Mouse (Mus musculus): ENCODE results near the gene Arhgap31.
A peak's percentile ranks its signal among the peaks of the same experiment; 100 is the strongest.
"Not testable (repeated sequence)": the region's sequence is repeated elsewhere in the genome, so short reads cannot be mapped to it uniquely, and the experiment has no call there.

Arhgap31 gene

DNA sequence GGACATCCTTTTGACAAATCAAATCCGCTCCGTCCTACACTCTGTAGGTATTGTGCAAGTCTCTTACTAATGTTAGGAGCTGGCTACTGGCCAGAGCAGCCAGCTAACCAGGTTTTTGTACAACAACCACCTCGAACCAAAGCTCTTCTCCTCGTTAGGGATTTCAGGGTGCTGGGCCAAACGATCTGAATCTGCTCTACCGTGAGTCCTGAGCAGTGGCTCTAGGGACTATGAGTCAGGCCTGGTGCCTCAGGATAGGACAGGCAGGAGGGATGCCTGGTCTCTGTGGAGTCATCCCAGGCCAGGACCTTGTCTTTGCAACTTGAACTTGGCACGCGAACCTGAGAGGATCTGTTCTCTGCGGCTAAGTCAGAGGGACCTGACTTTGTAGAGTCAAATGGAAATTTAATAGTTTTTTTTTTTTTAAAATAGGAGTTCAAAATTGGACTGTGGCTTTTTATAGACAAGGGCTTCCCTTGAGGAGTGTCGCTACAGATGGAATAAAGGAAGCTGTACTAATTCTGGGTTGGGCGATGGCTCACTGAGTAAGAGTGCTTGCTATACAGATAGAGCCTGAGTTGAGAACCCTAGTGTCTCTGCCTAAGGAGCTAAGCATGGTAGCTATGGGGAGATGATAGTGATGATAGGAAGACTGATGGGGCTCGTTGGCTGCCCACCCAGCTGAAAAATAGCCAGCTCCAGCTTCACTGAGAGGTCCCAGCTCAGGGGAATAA is 24.4 kb downstream of the Arhgap31 start:
- no peak for DNase-seq (ENCODE audit: low spot score in 2 of 2)

DNA sequence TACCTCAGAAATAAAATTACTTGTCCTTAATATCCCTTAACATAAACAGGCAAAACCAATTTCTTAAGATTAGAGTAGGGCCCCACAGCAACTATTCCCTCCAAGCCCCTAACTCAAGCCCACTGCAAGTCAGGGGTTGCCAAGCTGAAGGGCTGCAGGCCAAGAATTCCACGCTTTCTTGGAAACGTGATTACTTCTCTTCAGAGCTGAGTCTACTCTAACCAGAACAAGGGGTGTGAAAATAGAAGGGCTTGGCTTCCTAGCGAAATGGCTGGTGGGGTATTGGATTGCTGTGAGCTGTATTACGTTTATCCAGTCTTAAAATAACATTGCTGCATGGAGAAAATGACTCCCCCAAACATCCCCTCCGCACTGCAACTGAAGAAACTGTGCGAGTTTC is 25.4 kb downstream of the Arhgap31 start:
- no peak for DNase-seq (ENCODE audit: low spot score in 2 of 2)

DNA sequence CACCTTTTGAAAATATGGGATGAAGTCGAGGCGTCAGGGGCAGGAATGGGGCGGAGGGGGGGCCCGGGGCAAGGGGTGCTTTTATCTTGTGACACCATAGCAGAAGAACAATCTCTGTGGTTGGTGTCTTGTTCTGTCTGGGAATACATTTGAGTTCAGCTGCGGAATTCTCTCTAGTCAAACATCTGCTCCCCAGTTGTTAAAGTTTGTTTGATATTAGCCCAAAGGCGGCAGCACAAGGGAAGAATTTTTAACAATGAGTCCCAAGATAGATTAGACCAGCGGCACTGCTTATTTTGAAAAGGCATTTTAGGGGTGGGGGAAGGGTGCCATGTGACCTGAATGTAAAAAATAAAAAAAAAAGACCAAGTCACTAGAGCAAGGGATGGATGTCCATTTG is 30.0 kb downstream of the Arhgap31 start:
- DNase-seq (ENCODE audit: low spot score in 2 of 2), result no peak

- DNase-seq (ENCODE audit: low spot score in 2 of 2), result no peak
These were observed 31.8 kb downstream of the Arhgap31 start for GRCm38 (mm10) chr16:38681313-38681712.

- no peak for DNase-seq (ENCODE audit: low spot score in 2 of 2)
These were observed 33.5 kb downstream of the Arhgap31 start for GRCm38 (mm10) chr16:38679431-38680021.

DNA sequence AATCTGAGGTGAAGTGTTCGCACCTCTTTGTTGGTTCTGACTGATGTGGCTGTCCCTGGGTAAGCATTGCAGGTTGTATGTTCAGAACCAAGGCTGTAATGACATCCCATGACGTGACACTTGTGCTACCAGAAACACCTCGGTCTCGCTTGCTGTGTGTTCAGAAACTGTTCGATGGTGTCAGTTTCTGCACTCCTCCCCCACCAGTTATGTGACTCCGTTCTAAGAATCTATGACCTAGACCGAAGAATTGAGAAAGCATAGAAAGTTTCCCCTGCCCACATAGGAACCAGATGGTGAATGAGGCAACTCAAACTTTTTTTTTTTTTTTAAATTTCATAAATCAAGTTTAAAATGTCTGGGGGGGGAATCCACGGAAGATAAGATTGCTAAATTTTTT is 34.2 kb downstream of the Arhgap31 start:
- no peak for DNase-seq (ENCODE audit: low spot score in 2 of 2)

- DNase-seq (ENCODE audit: low spot score in 2 of 2), result not testable (repeated sequence)
These were observed 35.1 kb downstream of the Arhgap31 start for GRCm38 (mm10) chr16:38677941-38678340.

DNA sequence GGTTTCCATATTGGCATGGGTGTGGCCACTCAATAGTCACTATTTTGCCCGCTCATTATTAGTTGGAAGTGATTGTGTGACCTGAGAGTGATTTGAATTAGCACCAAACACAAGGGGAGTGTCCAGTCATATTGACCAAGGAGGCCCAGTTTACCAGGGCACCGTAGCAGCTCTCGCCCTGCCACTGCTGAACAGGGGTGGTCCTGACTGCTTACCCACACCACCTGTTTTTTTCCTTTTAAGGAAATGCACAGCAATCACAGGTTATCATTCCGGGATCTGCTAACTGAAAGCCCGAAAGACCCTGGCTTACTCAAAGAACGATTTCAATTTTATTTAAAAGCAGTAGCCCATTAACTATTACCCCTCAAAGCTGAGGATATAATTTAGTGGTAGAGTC is 35.9 kb downstream of the Arhgap31 start:
- no peak for DNase-seq (ENCODE audit: low spot score in 2 of 2)

DNA sequence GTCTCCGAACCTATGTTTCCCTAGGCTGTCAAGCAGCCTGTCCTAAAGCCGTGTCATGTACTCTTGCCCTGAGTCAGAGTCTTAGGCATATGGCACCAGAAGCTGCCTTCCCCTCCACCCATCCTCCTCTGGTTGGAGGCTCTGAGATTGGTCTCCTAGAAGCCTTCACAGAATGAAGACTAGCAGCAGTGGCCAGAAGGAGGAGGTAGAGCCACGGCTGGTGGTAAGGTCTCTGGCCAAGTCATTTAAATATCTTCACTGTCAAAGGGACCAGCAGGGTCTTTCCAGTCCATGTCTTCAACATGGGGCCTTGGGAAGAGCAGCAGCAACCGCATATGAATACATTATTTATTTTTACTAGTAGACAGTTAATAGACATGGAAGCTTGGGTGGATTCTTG is 36.4 kb downstream of the Arhgap31 start:
- no peak for DNase-seq (ENCODE audit: low spot score in 2 of 2)

DNA sequence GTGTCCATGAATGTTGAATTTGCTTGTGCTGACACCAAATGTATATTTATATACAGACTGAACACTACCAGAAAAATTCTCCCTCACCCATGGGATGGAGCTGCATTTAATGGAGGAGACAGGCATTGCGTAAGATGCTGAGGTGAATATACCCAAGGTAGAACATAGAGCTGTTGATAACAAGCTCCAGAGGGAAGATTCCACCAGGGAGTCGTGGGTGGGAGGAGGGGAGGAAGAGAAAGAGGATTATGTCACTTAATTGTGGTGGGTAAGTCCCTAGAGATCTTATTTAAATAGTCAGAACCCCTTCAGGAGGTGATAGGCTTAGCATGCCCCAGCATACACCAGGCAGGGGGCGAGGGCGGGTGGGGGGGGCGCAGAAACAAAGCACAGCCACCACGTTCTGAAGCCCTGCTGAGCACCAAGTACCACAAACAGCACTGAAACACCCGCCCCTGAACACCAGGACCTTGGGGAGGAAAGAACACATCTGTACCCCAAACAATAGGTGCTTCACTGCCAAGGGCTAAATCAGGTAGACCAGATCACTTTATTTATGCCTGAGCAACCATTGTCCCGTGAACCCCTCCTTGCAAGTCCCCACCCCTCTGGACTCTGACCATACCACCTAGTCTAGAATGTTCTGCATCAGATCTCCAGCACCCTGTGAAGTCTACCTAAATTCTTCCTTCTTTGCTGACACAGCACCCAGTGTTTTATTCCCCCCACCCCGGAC is 37.3 kb downstream of the Arhgap31 start:
- no peak for DNase-seq (ENCODE audit: low spot score in 2 of 2)

GRCm38 (mm10) chr16:38674891-38675290 is 38.2 kb downstream of the Arhgap31 start:
- no peak for DNase-seq (ENCODE audit: low spot score in 2 of 2)

DNA sequence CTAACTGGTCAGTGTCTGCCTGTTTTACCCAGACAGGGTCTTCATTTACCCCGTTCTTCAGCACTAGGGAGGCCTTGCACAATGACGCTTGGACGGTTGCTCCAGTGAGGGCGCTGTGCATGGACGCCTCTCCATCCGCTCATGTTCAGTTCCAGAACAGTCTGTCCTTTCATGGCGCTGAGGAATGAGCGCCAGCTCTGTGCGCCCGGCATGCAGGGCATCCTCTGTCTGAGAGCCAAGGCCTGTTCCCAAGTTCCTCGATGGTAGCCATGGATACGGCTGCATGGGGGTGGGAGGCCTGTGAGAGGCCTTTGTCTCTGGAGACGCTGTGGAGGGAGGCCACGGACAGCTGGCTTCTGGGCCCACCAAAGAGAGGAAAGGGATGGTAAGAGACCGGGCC is 39.6 kb downstream of the Arhgap31 start:
- no peak for DNase-seq (ENCODE audit: low spot score in 2 of 2)

- no peak for DNase-seq (ENCODE audit: low spot score in 2 of 2)
These were observed 40.1 kb downstream of the Arhgap31 start for GRCm38 (mm10) chr16:38672947-38673346.

- no peak for DNase-seq (ENCODE audit: low spot score in 2 of 2)
These were observed 40.7 kb downstream of the Arhgap31 start for GRCm38 (mm10) chr16:38672370-38672769.

DNA sequence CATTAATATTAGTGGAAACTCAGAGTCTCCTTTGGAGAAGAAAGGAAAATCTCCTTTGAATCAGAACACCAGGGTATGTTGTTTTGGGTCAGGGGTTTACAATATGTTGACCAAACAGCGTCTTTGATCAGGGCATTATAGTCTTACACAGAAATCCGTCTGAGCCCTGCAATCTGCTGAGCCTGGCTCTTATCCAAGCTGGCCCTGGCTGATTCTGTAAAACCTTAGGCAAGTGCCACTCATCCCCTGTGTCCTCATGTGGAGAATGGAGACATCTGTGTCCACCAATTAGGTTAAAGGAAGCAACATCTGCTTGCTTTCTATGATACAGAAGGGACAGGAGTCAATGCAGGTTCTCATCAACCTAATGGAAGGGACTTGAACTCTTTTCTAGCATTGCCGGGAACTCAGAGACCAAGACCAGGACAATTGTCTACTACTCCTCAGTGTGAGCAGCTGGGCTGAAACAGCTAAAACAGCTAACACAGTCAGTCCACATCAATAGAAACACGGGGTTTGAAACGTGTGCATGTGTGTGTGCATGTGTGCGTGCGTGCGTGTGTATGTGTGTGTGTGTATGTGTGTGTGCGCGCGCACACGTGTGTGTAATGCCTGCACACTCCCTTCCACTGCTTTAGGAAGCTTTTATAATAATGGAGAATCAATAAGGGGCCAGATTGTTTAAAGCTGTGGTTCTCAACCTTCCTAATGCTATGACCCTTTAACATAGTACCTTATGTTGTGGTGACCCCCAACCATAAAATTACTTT is 42.3 kb downstream of the Arhgap31 start:
- no peak for DNase-seq (ENCODE audit: low spot score in 2 of 2)

DNA sequence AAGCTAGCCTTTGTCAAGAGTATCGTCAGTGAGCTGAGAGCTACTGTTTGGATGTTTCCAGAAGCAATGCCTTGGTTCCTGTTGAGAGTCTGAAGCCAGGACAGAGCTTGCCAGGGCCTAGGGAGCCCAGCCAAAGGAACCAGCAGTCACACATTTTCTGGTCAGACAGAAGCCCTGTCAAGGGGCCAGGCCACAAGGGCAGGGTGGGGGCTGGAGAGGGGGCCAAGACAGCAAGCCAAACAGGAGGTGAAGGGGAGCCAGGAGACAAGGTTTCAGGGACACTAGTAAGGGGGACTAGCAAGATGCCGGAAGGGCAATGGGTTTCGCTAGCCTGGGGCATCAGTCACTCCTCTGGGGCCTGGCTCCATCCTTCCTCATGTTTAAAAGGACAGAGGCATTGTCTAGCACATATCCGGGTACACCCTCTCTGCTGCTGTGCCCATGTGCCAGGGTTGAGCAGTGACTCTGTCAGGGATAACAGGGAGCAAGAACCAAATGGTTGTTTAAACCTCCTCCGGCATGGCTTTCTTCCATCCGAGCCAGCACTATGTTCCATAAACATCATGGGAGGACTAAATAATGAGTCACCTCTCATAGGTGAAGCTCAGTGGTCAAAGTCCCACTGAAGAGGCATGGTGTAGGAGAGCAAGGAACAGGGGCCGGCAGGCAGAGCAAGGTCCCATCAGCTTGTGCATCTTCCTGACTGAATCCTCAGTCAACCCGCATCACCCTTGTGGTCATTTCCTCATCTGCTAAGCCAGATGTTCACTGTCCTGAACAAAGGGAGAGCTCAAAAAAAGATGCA is 44.0 kb downstream of the Arhgap31 start:
- no peak for DNase-seq (ENCODE audit: low spot score in 2 of 2)

DNA sequence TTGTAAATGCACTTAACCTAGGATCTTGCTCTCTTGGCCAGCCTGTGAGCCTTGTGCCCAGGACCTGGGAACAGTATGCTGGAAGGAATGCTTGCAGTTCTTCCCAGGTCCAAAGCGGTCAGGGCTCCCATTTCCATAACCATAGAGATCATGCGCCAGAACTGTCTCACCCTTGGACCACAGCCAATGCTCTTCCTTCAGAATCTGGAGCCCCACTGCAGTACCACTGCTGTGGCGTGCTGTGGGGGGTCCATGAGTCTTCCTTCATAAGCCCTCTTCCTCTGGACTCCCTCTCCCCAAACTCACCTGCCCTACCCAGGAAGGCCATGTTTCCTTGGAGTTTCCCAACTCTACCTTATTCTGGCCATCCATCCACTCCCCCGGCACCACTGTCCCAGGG is 46.6 kb downstream of the Arhgap31 start:
- no peak for DNase-seq (ENCODE audit: low spot score in 2 of 2)

DNA sequence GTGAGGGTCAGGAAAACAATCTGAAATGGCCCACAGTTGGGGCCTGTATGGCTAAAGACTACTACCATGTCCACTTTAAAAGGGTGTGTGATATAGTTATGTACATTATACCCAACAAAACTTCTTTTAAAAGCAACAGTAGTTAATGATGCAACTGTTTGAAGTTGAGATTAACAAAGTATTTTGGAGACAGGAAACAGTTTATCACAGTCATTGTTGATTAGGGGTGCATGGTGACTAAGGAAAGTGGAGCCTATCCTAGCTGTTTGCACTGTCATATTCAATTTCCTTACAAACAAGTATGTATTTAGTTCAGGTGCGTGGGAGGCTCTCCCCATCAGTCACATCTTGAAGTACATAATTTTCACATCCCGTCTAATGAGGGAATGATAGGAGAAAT is 47.1 kb downstream of the Arhgap31 start:
- no peak for DNase-seq (ENCODE audit: low spot score in 2 of 2)

- DNase-seq (ENCODE audit: low spot score in 2 of 2), result no peak
These were observed 50.5 kb downstream of the Arhgap31 start for GRCm38 (mm10) chr16:38662575-38662974.

GRCm38 (mm10) chr16:38654308-38654707 is 58.8 kb downstream of the Arhgap31 start:
- DNase-seq (ENCODE audit: low spot score in 2 of 2), result no peak

GRCm38 (mm10) chr16:38653390-38653871 is 59.6 kb downstream of the Arhgap31 start:
- DNase-seq (ENCODE audit: low spot score in 2 of 2), result peak in 1 of 2 experiments; percentile 42

Measured in spleen, postnatal 10 days (tissue).